Comparison of ENCODE assay signal across 15 mouse cellular contexts in the genomic region with DNA sequence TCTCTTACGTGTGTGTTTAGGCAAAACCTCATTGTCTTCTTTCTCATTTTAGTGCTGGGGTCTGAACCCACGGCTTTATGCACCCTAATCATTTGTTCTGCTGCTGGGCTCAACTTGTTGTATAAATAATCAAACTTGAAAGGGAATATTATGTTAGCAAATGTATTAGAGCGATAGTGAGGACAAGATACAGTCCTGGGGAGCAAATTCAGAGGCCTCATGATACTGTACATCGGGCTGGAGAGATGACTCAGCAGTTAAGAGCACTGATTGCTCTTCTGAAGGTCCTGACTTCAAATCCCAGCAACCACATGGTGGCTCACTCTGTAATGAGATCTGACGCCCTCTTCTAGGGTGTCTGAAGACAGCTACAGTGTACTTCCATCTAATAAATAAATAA. TPM values are rescaled to one million over a fixed set of nuclear protein-coding genes. Genes with fewer than 3 reads are reported as not detected.
DNase-seq lines count a peak whose midpoint lies in the region; ATAC-seq and TF ChIP-seq lines count a peak whose summit lies in the region.
"Had no signal": no experiment of that assay in that cellular context is flagged by ENCODE, and none has a peak within 500 bp of the region (broad histone marks: within the 10 kb centered on the region; RNA-seq: fewer than 3 reads in every experiment).

No protein-coding gene starts in this region.

- TF ChIP-seq CTCF in embryonic fibroblast, embryonic 13.5 days (IDR thresholded peaks at IDR 0.05; ENCODE audit: borderline replicate concordance, insufficient read depth, low read length): no peak

- H3K36me3 ChIP-seq in heart, embryonic 14.5 days (ENCODE audit: control insufficient read depth, insufficient read depth, low read length): no peaks in the 10 kb centered on the region
- no peaks in the 10 kb centered on the region for H3K36me3 ChIP-seq in neural tube, embryonic 12.5 days
- H3K36me3 ChIP-seq: embryonic facial prominence, embryonic 12.5 days had no signal

- TF ChIP-seq POLR2A in embryonic fibroblast, embryonic 13.5 days (IDR thresholded peaks at IDR 0.05; ENCODE audit: low read depth, low read length): no peak

- H3K9ac ChIP-seq in heart, embryonic 14.5 days (ENCODE audit: low read length): no peak overlapping the region
- no peak overlapping the region for H3K9ac ChIP-seq in neural tube, embryonic 12.5 days
- H3K9ac ChIP-seq: embryonic facial prominence, embryonic 12.5 days had no signal

- H3K4me2 ChIP-seq in heart, embryonic 14.5 days (ENCODE audit: low read length): 0 out of 2 replicates have a peak overlapping the region, but pooled peaks have one; percentile 31
- H3K4me2 ChIP-seq in neural tube, embryonic 12.5 days (replicated peaks): peak overlapping the region; percentile 18; the same call in 1 of the 2 replicates

- no peak overlapping the region for H3K4me3 ChIP-seq in heart, embryonic 14.5 days (ENCODE audit: control insufficient read depth in 1 of 2, insufficient read depth in 1 of 2, low read depth in 1 of 2, low read length in 2 of 2)
- H3K4me3 ChIP-seq in neural tube, embryonic 12.5 days: no peak overlapping the region
- H3K4me3 ChIP-seq in embryonic fibroblast, embryonic 13.5 days (ENCODE audit: insufficient read depth, low read length): no peak overlapping the region
- H3K4me3 ChIP-seq: embryonic facial prominence, embryonic 12.5 days; megakaryocyte, embryonic 14.5 days had no signal

- no peaks in the 10 kb centered on the region for H3K27me3 ChIP-seq in heart, embryonic 14.5 days (ENCODE audit: control insufficient read depth, insufficient read depth, low read length)
- no peaks in the 10 kb centered on the region for H3K27me3 ChIP-seq in neural tube, embryonic 12.5 days (replicated peaks)
- H3K27me3 ChIP-seq: embryonic facial prominence, embryonic 12.5 days had no signal

- no peak overlapping the region for H3K27ac ChIP-seq in heart, embryonic 14.5 days (replicated peaks in 1 of 2; ENCODE audit: control insufficient read depth in 1 of 2, insufficient read depth in 1 of 2, low read depth in 2 of 2, low read length in 2 of 2)
- no peak overlapping the region for H3K27ac ChIP-seq in neural tube, embryonic 12.5 days
- H3K27ac ChIP-seq in embryonic fibroblast, embryonic 13.5 days (ENCODE audit: insufficient read depth, low read length): peak overlapping the region; percentile 67
- H3K27ac ChIP-seq: embryonic facial prominence, embryonic 12.5 days had no signal

- H3K9me3 ChIP-seq in heart, embryonic 14.5 days (ENCODE audit: control insufficient read depth, low read length): no peaks in the 10 kb centered on the region
- H3K9me3 ChIP-seq in neural tube, embryonic 12.5 days: no peaks in the 10 kb centered on the region
- H3K9me3 ChIP-seq: embryonic facial prominence, embryonic 12.5 days; megakaryocyte, embryonic 14.5 days had no signal

- 64% methylated on average over 5 of the region's 5 CpGs for WGBS in heart, embryonic 14.5 days
- WGBS in neural tube, embryonic 12.5 days: 58% methylated on average over 5 of the region's 5 CpGs

- H3K4me1 ChIP-seq in heart, embryonic 14.5 days (ENCODE audit: control insufficient read depth in 2 of 2, insufficient read depth in 2 of 2, low read length in 2 of 2): peaks cover 4 to 11% of the 10 kb centered on the region in 2 experiments; a peak in 3 of 4 replicates
- peaks cover 11% of the 10 kb centered on the region for H3K4me1 ChIP-seq in neural tube, embryonic 12.5 days
- H3K4me1 ChIP-seq in embryonic fibroblast, embryonic 13.5 days (ENCODE audit: control insufficient read depth, insufficient read depth, low read length): no peaks in the 10 kb centered on the region

- ATAC-seq in heart, embryonic 14.5 days (ENCODE audit: insufficient number of reproducible peaks, insufficient read depth, low FRiP score, low read depth): no peak
- no peak for ATAC-seq in neural tube, embryonic 12.5 days (ENCODE audit: low FRiP score, low read depth)

- no peak for DNase-seq in heart, adult 8-10 months (ENCODE audit: low spot score)
- no peak for DNase-seq in neural tube, embryonic 10.5 days (ENCODE audit: extremely low spot score, low spot score)
- no peak for DNase-seq in thymus, postnatal 0 days (ENCODE audit: low spot score)
- DNase-seq in thymus, postnatal 4 days: no peak
- DNase-seq: cerebellum, postnatal 14 days; gastrocnemius, postnatal 36 days; heart, postnatal 4 days had no signal

RNA-seq across cellular contexts. Expression of a gene that starts 8.4 kb away (rescaled TPM):
- 0.80 and 1.5 TPM in 2 replicates for polyA plus RNA-seq in heart, embryonic 14.5 days (2014; fragmentation: Nextera tagmentation; extraction: Ambion mirVana)
- under 1 TPM in 1 of 4 experiments, not detected in 3; 0.17 TPM for total RNA-seq in heart, adult 8-10 months (2022)
- 0.53 and 0.86 TPM in 2 replicates for polyA plus RNA-seq in neural tube, embryonic 12.5 days (2016; fragmentation: Nextera tagmentation; extraction: Ambion mirVana)
- 0.70 TPM in 1 of 2 replicates, not detected in the other for polyA plus RNA-seq in embryonic fibroblast, embryonic 13.5 days (2011; ENCODE audit: insufficient read length, low read depth, missing spikeins)
- 0.68 and 1.2 TPM in 2 replicates for polyA plus RNA-seq in thymus, postnatal 0 days (2015; fragmentation: Nextera tagmentation; extraction: Ambion mirVana)
- total RNA-seq: gastrocnemius, postnatal 36 days; layer of hippocampus, postnatal 14 days; left cerebral cortex, postnatal 14 days; neutrophil, adult 5-6 weeks had no signal
